Mouse (Mus musculus): ENCODE measurements around the gene Arhgap24. TPM values are rescaled to one million over a fixed set of nuclear protein-coding genes. Genes with fewer than 3 reads are reported as not detected.

The Arhgap24 gene
- polyA plus RNA-seq, 1 experiment = 4.2 TPM

- TF ChIP-seq POLR2A (IDR thresholded peaks at IDR 0.05; ENCODE audit: low read depth, low read length) (no peak), CTCF (IDR thresholded peaks at IDR 0.05; ENCODE audit: extremely low read depth, insufficient read depth, insufficient read length, insufficient replicate concordance) (no peak)
- Histone ChIP-seq H3K4me1 (ENCODE audit: control insufficient read depth, insufficient read depth, insufficient read length) (no peaks in the 10 kb centered on the region), H3K4me3 (ENCODE audit: extremely low read depth, insufficient read depth, insufficient read length) (no peak overlapping the region), H3K27ac (ENCODE audit: insufficient read depth, low read length) (no peak overlapping the region), H3K27me3 (ENCODE audit: control insufficient read depth, insufficient read depth, low read length) (no peaks in the 10 kb centered on the region), H3K36me3 (ENCODE audit: control insufficient read depth, insufficient read depth, low read length) (no peaks in the 10 kb centered on the region)
- WGBS = 63% methylated on average over 2 of the region's 2 CpGs
- DNase-seq (ENCODE audit: low read depth in 1 of 2, low spot score in 2 of 2) = no peak
Observed at GRCm38 (mm10) chr5:102786123-102786522, 304.9 kb downstream of the Arhgap24 start.

DNA sequence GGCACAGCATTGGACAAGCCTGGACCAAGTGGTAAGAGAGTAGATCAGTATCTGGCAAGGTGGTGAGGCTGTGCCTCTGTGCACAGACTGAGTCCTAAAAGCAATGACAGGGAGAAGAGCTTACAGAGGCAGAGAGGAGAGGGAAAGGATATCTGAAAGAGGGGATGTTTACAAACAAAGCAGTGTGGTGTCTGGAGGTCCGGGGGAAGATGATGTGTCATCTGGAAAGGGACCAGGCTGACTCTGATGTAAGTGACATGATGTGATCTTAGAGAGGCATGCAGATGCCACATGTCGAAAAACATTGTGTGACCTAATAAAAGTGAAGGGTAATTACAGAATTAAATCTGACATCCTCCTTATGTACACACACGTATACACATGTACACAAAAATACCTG is 307.2 kb downstream of the Arhgap24 start:
- DNase-seq (ENCODE audit: low read depth in 1 of 2, low spot score in 2 of 2) = no peak
- Histone ChIP-seq H3K36me3 (ENCODE audit: control insufficient read depth, insufficient read depth, low read length) (no peaks in the 10 kb centered on the region), H3K4me3 (ENCODE audit: extremely low read depth, insufficient read depth, insufficient read length) (no peak overlapping the region), H3K4me1 (ENCODE audit: control insufficient read depth, insufficient read depth, insufficient read length) (no peaks in the 10 kb centered on the region), H3K27me3 (ENCODE audit: control insufficient read depth, insufficient read depth, low read length) (no peaks in the 10 kb centered on the region), H3K27ac (ENCODE audit: insufficient read depth, low read length) (no peak overlapping the region)
- 81% methylated on average over 3 of the region's 3 CpGs for WGBS
- no peak for TF ChIP-seq POLR2A (IDR thresholded peaks at IDR 0.05; ENCODE audit: low read depth, low read length)
- TF ChIP-seq CTCF (IDR thresholded peaks at IDR 0.05; ENCODE audit: extremely low read depth, insufficient read depth, insufficient read length, insufficient replicate concordance) = no peak

DNA sequence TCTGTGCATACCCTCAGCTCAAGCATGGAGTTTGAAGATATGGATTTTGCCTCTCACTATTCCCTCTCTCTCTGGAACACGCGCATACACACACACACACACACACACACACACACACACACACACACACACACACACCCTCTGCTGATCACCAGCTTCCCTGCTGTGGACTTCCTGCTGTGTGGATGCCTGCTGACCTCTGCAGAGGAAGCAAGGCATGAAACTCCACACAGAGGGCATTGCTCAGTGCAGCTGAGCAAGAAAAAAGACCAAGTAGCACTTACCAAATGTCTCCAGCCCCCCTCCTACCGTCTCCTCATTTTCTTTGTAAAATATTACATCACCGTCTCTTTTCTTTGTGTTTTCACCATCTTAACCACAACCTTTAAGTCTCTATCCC is 310.1 kb downstream of the Arhgap24 start:
- Histone ChIP-seq H3K27ac (ENCODE audit: insufficient read depth, low read length) (no peak overlapping the region), H3K27me3 (ENCODE audit: control insufficient read depth, insufficient read depth, low read length) (no peaks in the 10 kb centered on the region), H3K4me1 (ENCODE audit: control insufficient read depth, insufficient read depth, insufficient read length) (no peaks in the 10 kb centered on the region), H3K36me3 (ENCODE audit: control insufficient read depth, insufficient read depth, low read length) (no peaks in the 10 kb centered on the region), H3K4me3 (ENCODE audit: extremely low read depth, insufficient read depth, insufficient read length) (no peak overlapping the region)
- 41% methylated on average over 4 of the region's 4 CpGs for WGBS
- no peak for TF ChIP-seq CTCF (IDR thresholded peaks at IDR 0.05; ENCODE audit: extremely low read depth, insufficient read depth, insufficient read length, insufficient replicate concordance)
- no peak for TF ChIP-seq POLR2A (IDR thresholded peaks at IDR 0.05; ENCODE audit: low read depth, low read length)
- DNase-seq (ENCODE audit: low read depth in 1 of 2, low spot score in 2 of 2) = no peak

DNA sequence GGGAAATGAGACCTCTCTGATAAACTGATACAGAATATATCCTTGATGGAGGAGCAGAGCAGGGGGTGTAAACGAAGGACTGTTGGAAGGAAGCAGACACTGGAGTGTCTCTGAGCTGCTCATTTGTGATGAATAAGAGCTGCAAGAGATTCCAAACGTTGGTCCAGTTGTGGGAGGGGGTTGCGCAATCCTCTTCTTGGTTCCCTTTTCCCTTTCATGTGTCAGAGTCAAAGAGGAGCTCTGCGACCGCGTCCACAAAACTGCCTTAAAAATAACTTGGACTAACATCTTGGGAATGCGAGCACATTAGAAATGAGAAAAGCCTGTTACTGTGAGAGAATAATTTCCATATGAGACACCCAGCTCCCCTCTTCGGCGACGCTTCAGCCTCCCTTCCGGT is 312.3 kb downstream of the Arhgap24 start:
- 76% methylated on average over 11 of the region's 11 CpGs for WGBS
- H3K4me3 ChIP-seq (ENCODE audit: extremely low read depth, insufficient read depth, insufficient read length) = no peak overlapping the region
- H3K27me3 ChIP-seq (ENCODE audit: control insufficient read depth, insufficient read depth, low read length) = no peaks in the 10 kb centered on the region
- no peak overlapping the region for H3K27ac ChIP-seq (ENCODE audit: insufficient read depth, low read length)
- no peak for TF ChIP-seq CTCF (IDR thresholded peaks at IDR 0.05; ENCODE audit: extremely low read depth, insufficient read depth, insufficient read length, insufficient replicate concordance)
- TF ChIP-seq POLR2A (IDR thresholded peaks at IDR 0.05; ENCODE audit: low read depth, low read length) = no peak
- no peaks in the 10 kb centered on the region for H3K36me3 ChIP-seq (ENCODE audit: control insufficient read depth, insufficient read depth, low read length)
- DNase-seq (ENCODE audit: low read depth in 1 of 2, low spot score in 2 of 2) = no peak
- H3K4me1 ChIP-seq (ENCODE audit: control insufficient read depth, insufficient read depth, insufficient read length) = no peaks in the 10 kb centered on the region

- TF ChIP-seq POLR2A (IDR thresholded peaks at IDR 0.05; ENCODE audit: low read depth, low read length) = no peak
Observed at GRCm38 (mm10) chr5:102801469-102801868, 320.3 kb downstream of the Arhgap24 start.

DNA sequence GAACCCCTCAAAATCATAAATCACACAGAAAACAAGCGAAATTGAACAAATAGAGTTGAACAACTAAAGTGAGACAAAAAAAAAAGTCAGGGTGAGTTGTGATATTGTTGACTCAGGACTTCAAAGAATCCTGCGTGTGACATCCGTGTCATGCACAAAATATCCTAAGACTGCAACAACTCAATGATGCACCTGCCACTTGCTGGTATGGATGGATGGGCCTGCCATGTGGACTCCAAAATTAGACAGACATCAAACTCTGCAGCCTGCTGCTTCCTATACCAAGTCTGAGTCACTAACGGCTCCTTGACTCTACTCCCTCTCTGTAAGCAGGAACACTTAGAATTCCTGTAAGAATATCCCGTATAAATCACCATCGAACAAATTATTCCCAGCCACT is 321.6 kb downstream of the Arhgap24 start:
- Histone ChIP-seq H3K4me3 (ENCODE audit: extremely low read depth, insufficient read depth, insufficient read length) (no peak overlapping the region), H3K36me3 (ENCODE audit: control insufficient read depth, insufficient read depth, low read length) (no peaks in the 10 kb centered on the region), H3K27me3 (ENCODE audit: control insufficient read depth, insufficient read depth, low read length) (no peaks in the 10 kb centered on the region), H3K27ac (ENCODE audit: insufficient read depth, low read length) (no peak overlapping the region), H3K4me1 (ENCODE audit: control insufficient read depth, insufficient read depth, insufficient read length) (no peaks in the 10 kb centered on the region)
- TF ChIP-seq POLR2A (IDR thresholded peaks at IDR 0.05; ENCODE audit: low read depth, low read length) = no peak
- TF ChIP-seq CTCF (IDR thresholded peaks at IDR 0.05; ENCODE audit: extremely low read depth, insufficient read depth, insufficient read length, insufficient replicate concordance) = no peak
- no peak for DNase-seq (ENCODE audit: low read depth in 1 of 2, low spot score in 2 of 2)
- WGBS = 94% methylated on average over 6 of the region's 6 CpGs

More at GRCm38 (mm10) chr5:102801469-102801868, 320.3 kb downstream of the Arhgap24 start:
- Histone ChIP-seq H3K4me3 (ENCODE audit: extremely low read depth, insufficient read depth, insufficient read length) (no peak overlapping the region), H3K27me3 (ENCODE audit: control insufficient read depth, insufficient read depth, low read length) (no peaks in the 10 kb centered on the region), H3K36me3 (ENCODE audit: control insufficient read depth, insufficient read depth, low read length) (no peaks in the 10 kb centered on the region), H3K27ac (ENCODE audit: insufficient read depth, low read length) (no peak overlapping the region), H3K4me1 (ENCODE audit: control insufficient read depth, insufficient read depth, insufficient read length) (no peaks in the 10 kb centered on the region)
- no peak for DNase-seq (ENCODE audit: low read depth in 1 of 2, low spot score in 2 of 2)
- WGBS = 84% methylated on average over 3 of the region's 3 CpGs

- H3K27me3 ChIP-seq (ENCODE audit: control insufficient read depth, insufficient read depth, low read length) = no peaks in the 10 kb centered on the region
- no peak for TF ChIP-seq CTCF (IDR thresholded peaks at IDR 0.05; ENCODE audit: extremely low read depth, insufficient read depth, insufficient read length, insufficient replicate concordance)
- no peak for TF ChIP-seq POLR2A (IDR thresholded peaks at IDR 0.05; ENCODE audit: low read depth, low read length)
- H3K4me1 ChIP-seq (ENCODE audit: control insufficient read depth, insufficient read depth, insufficient read length) = no peaks in the 10 kb centered on the region
- no peak for DNase-seq (ENCODE audit: low read depth in 1 of 2, low spot score in 2 of 2)
- H3K36me3 ChIP-seq (ENCODE audit: control insufficient read depth, insufficient read depth, low read length) = no peaks in the 10 kb centered on the region
- H3K27ac ChIP-seq (ENCODE audit: insufficient read depth, low read length) = no peak overlapping the region
- 72% methylated on average over 4 of the region's 4 CpGs for WGBS
- H3K4me3 ChIP-seq (ENCODE audit: extremely low read depth, insufficient read depth, insufficient read length) = no peak overlapping the region
Observed at GRCm38 (mm10) chr5:102803675-102804074, 322.5 kb downstream of the Arhgap24 start.

Measured in spleen, adult 2 months (tissue).